Mouse (Mus musculus) kidney, adult 2 months (tissue): ENCODE data around the gene Apoc3. TPM values are rescaled to one million over a fixed set of nuclear protein-coding genes. Genes with fewer than 3 reads are reported as not detected.

Experiments
- DNase-seq: peaks from one replicate; pipeline ENCODE4 v3.0.0; 2021
- H3K27ac ChIP-seq: fragments of 200-500 bp; 2 replicates; pipeline ENCODE4 v1.5.1; 2012; ENCODE audit warnings: low read depth, low read length, control low read depth, inconsistent platforms; ENCODE audit not compliant: insufficient read depth
- H3K27me3 ChIP-seq: fragments of 200-500 bp; replicated peaks from 2 replicates; pipeline ENCODE4 v1.6.1; 2012; ENCODE audit warnings: mild to moderate bottlenecking, moderate library complexity, low read length, inconsistent platforms; ENCODE audit not compliant: control insufficient read depth, insufficient read depth
- H3K36me3 ChIP-seq: fragments of 200-500 bp; 2 replicates; pipeline ENCODE4 v1.6.1; 2012; ENCODE audit warnings: mild to moderate bottlenecking, moderate library complexity, low read length, inconsistent platforms; ENCODE audit not compliant: control insufficient read depth, insufficient read depth
- H3K4me1 ChIP-seq: fragments of 200-500 bp; 2 replicates; pipeline ENCODE4 v1.6.1; 2011; ENCODE audit warnings: low read length; ENCODE audit not compliant: control insufficient read depth, insufficient read depth
- H3K4me3 ChIP-seq: fragments of 200-500 bp; 2 replicates; pipeline ENCODE4 v1.5.1; 2011; ENCODE audit warnings: mild to moderate bottlenecking, low read depth, low read length, control low read depth; ENCODE audit not compliant: insufficient read depth
- CTCF ChIP-seq: fragments of 200-500 bp; conservative IDR thresholded peaks from 2 replicates; pipeline ENCODE4 v1.5.1; 2011; ENCODE audit warnings: low read depth, mild to moderate bottlenecking, control low read depth, low read length, moderate library complexity, mixed read lengths; ENCODE audit not compliant: insufficient read depth, insufficient read length
- POLR2A ChIP-seq: fragments of 200-500 bp; IDR thresholded peaks from one replicate; pipeline ENCODE4 v1.6.1; 2011; ENCODE audit warnings: low read depth, low read length, control low read depth
- WGBS: fragments of 180-500 bp; shearing (Covaris S2); methylation state at CpG from one replicate; pipeline ENCODE4 v1.1.7; 2018; 5-methylcytosine and 5-hydroxymethylcytosine counted together
- polyA plus RNA-seq: library from polyadenylated mRNA; depleted of rRNA; stranded (reverse); fragments of >200 nt; gene quantifications from 2 replicates; pipeline ENCODE4 v1.2.3, GENCODE M21; 2012

The Apoc3 gene
- polyA plus RNA-seq, 1 experiment: 39.2 TPM

GRCm38 (mm10) chr9:46268343-46268873 is 33.0 kb upstream of the Apoc3 start, which contains the start of gene Apoa5:
Apoa5 (plus strand) TSS chr9:46268633.
- Histone ChIP-seq H3K36me3 (no peaks in the 10 kb centered on the region), H3K4me3 (no peak within 1 kb of the TSS), H3K4me1 (no peaks in the 10 kb centered on the region), H3K27ac (no peak within 1 kb of the TSS), H3K27me3 (no peaks in the 10 kb centered on the region)
- no peak for TF ChIP-seq POLR2A
- no peak for TF ChIP-seq CTCF
- DNase-seq: no peak
- WGBS: 46% methylated on average over 7 of the region's 7 CpGs

DNA sequence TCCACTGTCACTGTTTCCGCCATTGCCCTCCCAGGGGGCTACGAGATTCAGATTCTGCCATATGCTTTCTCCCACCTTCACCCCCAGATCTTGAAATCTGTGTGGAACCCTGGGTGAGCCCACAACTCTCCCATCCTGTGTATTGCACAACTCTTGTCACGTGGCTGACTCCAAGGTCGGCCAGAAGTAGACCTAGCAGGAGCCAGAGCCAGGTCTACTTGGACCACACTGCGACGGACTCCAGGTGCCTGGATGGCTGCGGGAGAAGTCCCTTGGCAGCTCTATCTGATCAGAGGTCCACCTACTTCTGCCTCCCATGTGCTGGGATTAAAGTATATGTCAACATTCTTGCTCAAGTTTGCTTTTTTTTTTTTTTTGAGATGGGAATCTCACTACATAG is 25.7 kb upstream of the Apoc3 start:
- H3K4me3 ChIP-seq: no peak overlapping the region
- no peak overlapping the region for H3K27ac ChIP-seq
- no peaks in the 10 kb centered on the region for H3K4me1 ChIP-seq
- peak; percentile 41 for DNase-seq
- no peaks in the 10 kb centered on the region for H3K27me3 ChIP-seq
- H3K36me3 ChIP-seq: no peaks in the 10 kb centered on the region
- 86% methylated on average over 7 of the region's 7 CpGs for WGBS
- no peak for TF ChIP-seq POLR2A
- no peak for TF ChIP-seq CTCF

DNA sequence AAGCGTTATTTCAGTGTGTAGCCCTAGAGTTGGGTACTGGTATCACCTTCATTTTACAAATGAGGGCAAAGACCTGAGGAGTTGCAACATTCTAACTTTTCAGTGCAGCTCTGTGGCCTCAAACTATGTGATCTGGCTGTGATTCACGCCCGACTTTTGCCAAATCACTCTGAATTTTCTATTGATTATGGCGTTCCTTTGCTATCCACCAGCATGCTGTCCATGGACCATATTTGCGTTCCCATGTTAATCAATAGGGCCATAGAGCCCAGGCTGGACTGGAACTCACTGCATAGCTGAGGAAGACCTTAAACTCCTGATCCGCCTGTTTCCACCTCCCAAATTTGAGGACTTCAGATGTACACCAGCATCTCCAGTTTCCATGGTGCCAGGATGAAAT is 23.7 kb upstream of the Apoc3 start:
- no peaks in the 10 kb centered on the region for H3K4me1 ChIP-seq
- TF ChIP-seq CTCF: no peak
- no peak for TF ChIP-seq POLR2A
- no peak overlapping the region for H3K4me3 ChIP-seq
- H3K27me3 ChIP-seq: no peaks in the 10 kb centered on the region
- 92% methylated on average over 6 of the region's 6 CpGs for WGBS
- H3K27ac ChIP-seq: no peak overlapping the region
- no peak for DNase-seq
- no peaks in the 10 kb centered on the region for H3K36me3 ChIP-seq

- Histone ChIP-seq H3K4me1 (no peaks in the 10 kb centered on the region), H3K4me3 (no peak overlapping the region), H3K27ac (no peak overlapping the region), H3K27me3 (no peaks in the 10 kb centered on the region), H3K36me3 (no peaks in the 10 kb centered on the region)
- TF ChIP-seq POLR2A: no peak
- no peak for TF ChIP-seq CTCF
- DNase-seq: peak; percentile 13
- WGBS: 87% methylated on average over 3 of the region's 3 CpGs
These were observed 22.1 kb upstream of the Apoc3 start for GRCm38 (mm10) chr9:46257546-46257945.

GRCm38 (mm10) chr9:46256658-46257385 is 21.4 kb upstream of the Apoc3 start:
- no peak overlapping the region for H3K27ac ChIP-seq
- no peaks in the 10 kb centered on the region for H3K4me1 ChIP-seq
- 82% methylated on average over 10 of the region's 10 CpGs for WGBS
- H3K36me3 ChIP-seq: no peaks in the 10 kb centered on the region
- H3K4me3 ChIP-seq: no peak overlapping the region
- H3K27me3 ChIP-seq: no peaks in the 10 kb centered on the region
- TF ChIP-seq CTCF (no peak), POLR2A (no peak)
- DNase-seq: no peak

- no peak overlapping the region for H3K27ac ChIP-seq
- H3K36me3 ChIP-seq: no peaks in the 10 kb centered on the region
- H3K4me1 ChIP-seq: no peaks in the 10 kb centered on the region
- no peaks in the 10 kb centered on the region for H3K27me3 ChIP-seq
- no peak overlapping the region for H3K4me3 ChIP-seq
- TF ChIP-seq POLR2A (no peak), CTCF (no peak)
- WGBS: 89% methylated on average over 7 of the region's 7 CpGs
- DNase-seq: peak; percentile 20
These were observed 20.7 kb upstream of the Apoc3 start for GRCm38 (mm10) chr9:46256177-46256576.

DNA sequence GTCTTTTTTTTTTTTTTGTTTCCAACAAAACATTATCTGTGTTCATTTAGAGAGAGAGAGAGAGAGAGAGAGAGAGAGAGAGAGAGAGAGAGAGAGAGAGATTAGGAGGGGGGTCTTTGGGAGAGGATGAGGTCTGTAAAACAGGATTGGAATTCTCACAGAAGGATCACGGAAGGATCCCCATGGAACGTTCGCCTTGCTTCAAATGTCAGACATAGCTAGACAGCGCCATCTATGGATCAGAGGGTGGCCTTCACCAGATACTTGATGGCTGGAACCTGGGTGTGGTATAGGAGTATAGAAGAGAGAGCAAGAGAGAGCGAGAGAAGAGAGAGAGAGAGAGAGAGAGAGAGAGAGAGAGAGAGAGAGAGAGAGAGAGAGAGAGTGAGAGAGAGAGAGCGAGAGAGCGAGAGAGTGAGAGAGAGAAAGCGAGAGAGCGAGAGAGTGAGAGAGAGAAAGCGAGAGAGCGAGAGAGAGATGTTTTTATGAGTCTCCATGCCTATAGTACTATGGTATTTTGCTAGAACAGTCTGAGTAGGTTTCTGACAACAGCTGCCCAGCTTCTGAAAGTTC is 11.4 kb upstream of the Apoc3 start:
- Histone ChIP-seq H3K36me3 (no peaks in the 10 kb centered on the region), H3K4me1 (no peaks in the 10 kb centered on the region), H3K27ac (no peak overlapping the region), H3K4me3 (no peak overlapping the region), H3K27me3 (no peaks in the 10 kb centered on the region)
- TF ChIP-seq POLR2A (no peak), CTCF (peak; percentile 95)
- peak; percentile 76 for DNase-seq
- WGBS: 26% methylated on average over 11 of the region's 11 CpGs
